Mouse (Mus musculus) forebrain, embryonic 10.5 days (tissue): Measurements from ENCODE around the gene Hdac10. TPM values are rescaled to one million over a fixed set of nuclear protein-coding genes. Genes with fewer than 3 reads are reported as not detected.

Source experiments
- DNase-seq: peaks from one replicate; pipeline ENCODE4 v3.0.0-alpha.2; 2017; ENCODE audit warnings: low spot score; ENCODE audit errors: extremely low spot score
- H3K27ac ChIP-seq: fragments of 300-500 bp; sonication (generic); 2 replicates; pipeline ENCODE4 v1.5.1; 2016; ENCODE audit warnings: mild to moderate bottlenecking
- H3K27me3 ChIP-seq: fragments of 300-500 bp; sonication (generic); 2 replicates; pipeline ENCODE4 v1.6.1; 2016; ENCODE audit warnings: mild to moderate bottlenecking; ENCODE audit not compliant: poor library complexity, severe bottlenecking
- H3K36me3 ChIP-seq: fragments of 300-500 bp; sonication (generic); replicated peaks from 2 replicates; pipeline ENCODE4 v1.6.1; 2016; ENCODE audit warnings: mild to moderate bottlenecking, moderate library complexity
- H3K4me1 ChIP-seq: fragments of 300-500 bp; sonication (generic); 2 replicates; pipeline ENCODE4 v1.6.1; 2016
- H3K4me3 ChIP-seq: fragments of 300-500 bp; sonication (generic); 2 replicates; pipeline ENCODE4 v1.5.1; 2016; ENCODE audit warnings: mild to moderate bottlenecking, moderate library complexity
- H3K9me3 ChIP-seq: fragments of 300-500 bp; sonication (generic); 2 replicates; pipeline ENCODE4 v1.6.1; 2016; ENCODE audit warnings: mild to moderate bottlenecking, moderate library complexity
- WGBS: fragments of 180-500 bp; shearing (Covaris S2); methylation state at CpG from one replicate; pipeline ENCODE4 v1.1.7; 2016; 5-methylcytosine and 5-hydroxymethylcytosine counted together
- polyA plus RNA-seq: library from polyadenylated mRNA; unstranded; fragments of >200 nt; fragmentation: Nextera tagmentation; extraction: Ambion mirVana; gene quantifications from 2 replicates; pipeline ENCODE4 v1.2.1, GENCODE M21; 2016

The Hdac10 gene
- polyA plus RNA-seq, result 15.0 and 16.5 TPM in 2 replicates

- peaks cover 29% of the 10 kb centered on the region for H3K4me1 ChIP-seq
- H3K9me3 ChIP-seq, result no peaks in the 10 kb centered on the region
- no peaks in the 10 kb centered on the region for H3K27me3 ChIP-seq
- H3K27ac ChIP-seq, result peak within 1 kb of the TSS; percentile 89
- peak within 1 kb of the TSS; percentile 73 for H3K4me3 ChIP-seq
- peaks cover 54% of the 10 kb centered on the region for H3K36me3 ChIP-seq
- WGBS, result 3% methylated on average over 36 of the region's 36 CpGs
- peak; percentile 86 for DNase-seq
Observed at GRCm38 (mm10) chr15:89128382-89129350, at the start of gene Hdac10. Gene Hdac10, minus strand, starts transcription at chr15:89128700.

GRCm38 (mm10) chr15:89177576-89178259 lies 49.2 kb upstream of the Hdac10 start:
- Histone ChIP-seq H3K27ac (peak overlapping the region; percentile 98), H3K27me3 (no peaks in the 10 kb centered on the region), H3K9me3 (no peaks in the 10 kb centered on the region), H3K4me3 (peak overlapping the region; percentile 83), H3K36me3 (peaks cover 20% of the 10 kb centered on the region), H3K4me1 (peaks cover 98% of the 10 kb centered on the region)
- no peak for DNase-seq
- 72% methylated on average over 4 of the region's 4 CpGs for WGBS

GRCm38 (mm10) chr15:89177121-89177520 lies 48.6 kb upstream of the Hdac10 start:
- H3K4me1 ChIP-seq, result peaks cover 98% of the 10 kb centered on the region
- H3K27ac ChIP-seq, result peak overlapping the region; percentile 98
- no peaks in the 10 kb centered on the region for H3K27me3 ChIP-seq
- no peak for DNase-seq
- H3K4me3 ChIP-seq, result peak overlapping the region; percentile 83
- H3K36me3 ChIP-seq, result peaks cover 22% of the 10 kb centered on the region
- H3K9me3 ChIP-seq, result no peaks in the 10 kb centered on the region
- WGBS, result 21% methylated on average over 5 of the region's 5 CpGs

- Histone ChIP-seq H3K4me3 (no peak overlapping the region), H3K36me3 (peaks cover 35% of the 10 kb centered on the region), H3K27me3 (no peaks in the 10 kb centered on the region), H3K9me3 (no peaks in the 10 kb centered on the region), H3K27ac (no peak overlapping the region), H3K4me1 (peaks cover 98% of the 10 kb centered on the region)
- no peak for DNase-seq
- WGBS, result 88% methylated on average over 13 of the region's 13 CpGs
Observed at GRCm38 (mm10) chr15:89175411-89176155, 47.1 kb upstream of the Hdac10 start.

GRCm38 (mm10) chr15:89174889-89175339 lies 46.4 kb upstream of the Hdac10 start:
- Histone ChIP-seq H3K4me3 (peak overlapping the region; percentile 67; the same call in 1 of the 2 replicates), H3K27me3 (no peaks in the 10 kb centered on the region), H3K27ac (no peak overlapping the region), H3K36me3 (peaks cover 42% of the 10 kb centered on the region), H3K4me1 (peaks cover 98% of the 10 kb centered on the region), H3K9me3 (no peaks in the 10 kb centered on the region)
- no peak for DNase-seq
- 67% methylated on average over 11 of the region's 11 CpGs for WGBS

GRCm38 (mm10) chr15:89173906-89174214 lies 45.4 kb upstream of the Hdac10 start:
- Histone ChIP-seq H3K4me3 (peak overlapping the region; percentile 67), H3K27ac (peak overlapping the region; percentile 85), H3K9me3 (no peaks in the 10 kb centered on the region), H3K27me3 (no peaks in the 10 kb centered on the region), H3K4me1 (peaks cover 100% of the 10 kb centered on the region), H3K36me3 (peaks cover 52% of the 10 kb centered on the region)
- WGBS, result under 1% methylated on average over 15 of the region's 15 CpGs
- DNase-seq, result peak; percentile 69

- H3K4me3 ChIP-seq, result peak overlapping the region; percentile 67
- H3K36me3 ChIP-seq, result peaks cover 53% of the 10 kb centered on the region
- DNase-seq, result peak; percentile 60
- under 1% methylated on average over 65 of the region's 65 CpGs for WGBS
- peaks cover 100% of the 10 kb centered on the region for H3K4me1 ChIP-seq
- peak overlapping the region; percentile 85 for H3K27ac ChIP-seq
- no peaks in the 10 kb centered on the region for H3K27me3 ChIP-seq
- no peaks in the 10 kb centered on the region for H3K9me3 ChIP-seq
Observed at GRCm38 (mm10) chr15:89173024-89173905, 44.8 kb upstream of the Hdac10 start.

GRCm38 (mm10) chr15:89172276-89172935 lies 43.9 kb upstream of the Hdac10 start:
- H3K27me3 ChIP-seq, result no peaks in the 10 kb centered on the region
- WGBS, result 28% methylated on average over 17 of the region's 17 CpGs
- H3K9me3 ChIP-seq, result no peaks in the 10 kb centered on the region
- peaks cover 91% of the 10 kb centered on the region for H3K4me1 ChIP-seq
- peaks cover 58% of the 10 kb centered on the region for H3K36me3 ChIP-seq
- peak overlapping the region; percentile 67 for H3K4me3 ChIP-seq
- DNase-seq, result no peak
- peak overlapping the region; percentile 85 for H3K27ac ChIP-seq

GRCm38 (mm10) chr15:89171526-89172051 lies 43.1 kb upstream of the Hdac10 start:
- 95% methylated on average over 5 of the region's 5 CpGs for WGBS
- H3K4me1 ChIP-seq, result peaks cover 83% of the 10 kb centered on the region

GRCm38 (mm10) chr15:89170102-89170501 lies 41.6 kb upstream of the Hdac10 start:
- peaks cover 70% of the 10 kb centered on the region for H3K36me3 ChIP-seq
- H3K9me3 ChIP-seq, result no peaks in the 10 kb centered on the region
- H3K4me3 ChIP-seq, result no peak overlapping the region
- no peak for DNase-seq
- H3K27me3 ChIP-seq, result no peaks in the 10 kb centered on the region
- H3K27ac ChIP-seq, result peak overlapping the region; percentile 75
- 78% methylated on average over 3 of the region's 3 CpGs for WGBS
- peaks cover 68% of the 10 kb centered on the region for H3K4me1 ChIP-seq

More at GRCm38 (mm10) chr15:89171526-89172051, 43.1 kb upstream of the Hdac10 start:
- Histone ChIP-seq H3K9me3 (no peaks in the 10 kb centered on the region), H3K4me3 (no peak overlapping the region; the same call in 1 of the 2 replicates), H3K27me3 (no peaks in the 10 kb centered on the region), H3K36me3 (peaks cover 59% of the 10 kb centered on the region), H3K27ac (peak overlapping the region; percentile 85)
- DNase-seq, result no peak

GRCm38 (mm10) chr15:89169431-89169830 lies 40.9 kb upstream of the Hdac10 start:
- Histone ChIP-seq H3K4me1 (peaks cover 62% of the 10 kb centered on the region), H3K9me3 (no peaks in the 10 kb centered on the region), H3K27me3 (no peaks in the 10 kb centered on the region), H3K4me3 (peak overlapping the region; percentile 24; the same call in 1 of the 2 replicates), H3K36me3 (peaks cover 76% of the 10 kb centered on the region), H3K27ac (peak overlapping the region; percentile 75)
- 9% methylated on average over 10 of the region's 10 CpGs for WGBS
- DNase-seq, result peak; percentile 75
